Mouse (Mus musculus) splenic B cell, adult 2 months (primary cell): ENCODE data around the gene Ybx1.
"Not testable (repeated sequence)": the region's sequence is repeated elsewhere in the genome, so short reads cannot be mapped to it uniquely, and the experiment has no call there.

ENCODE experiments used
- DNase-seq: peaks from one replicate; pipeline ENCODE4 v3.0.0-alpha.2; 2011; ENCODE audit warnings: low read depth, low spot score
- H3K27me3 ChIP-seq: 2 replicates; pipeline ENCODE4 v1.6.1; 2012; ENCODE audit warnings: mild to moderate bottlenecking, low read length, moderate library complexity, mixed read lengths; ENCODE audit not compliant: control insufficient read depth, poor library complexity, insufficient read depth, severe bottlenecking
- H3K36me3 ChIP-seq: 2 replicates; pipeline ENCODE4 v1.6.1; 2012; ENCODE audit warnings: mild to moderate bottlenecking, low read length, moderate library complexity, mixed read lengths; ENCODE audit not compliant: control insufficient read depth, poor library complexity, insufficient read depth, severe bottlenecking

Gene Ybx1

DNA sequence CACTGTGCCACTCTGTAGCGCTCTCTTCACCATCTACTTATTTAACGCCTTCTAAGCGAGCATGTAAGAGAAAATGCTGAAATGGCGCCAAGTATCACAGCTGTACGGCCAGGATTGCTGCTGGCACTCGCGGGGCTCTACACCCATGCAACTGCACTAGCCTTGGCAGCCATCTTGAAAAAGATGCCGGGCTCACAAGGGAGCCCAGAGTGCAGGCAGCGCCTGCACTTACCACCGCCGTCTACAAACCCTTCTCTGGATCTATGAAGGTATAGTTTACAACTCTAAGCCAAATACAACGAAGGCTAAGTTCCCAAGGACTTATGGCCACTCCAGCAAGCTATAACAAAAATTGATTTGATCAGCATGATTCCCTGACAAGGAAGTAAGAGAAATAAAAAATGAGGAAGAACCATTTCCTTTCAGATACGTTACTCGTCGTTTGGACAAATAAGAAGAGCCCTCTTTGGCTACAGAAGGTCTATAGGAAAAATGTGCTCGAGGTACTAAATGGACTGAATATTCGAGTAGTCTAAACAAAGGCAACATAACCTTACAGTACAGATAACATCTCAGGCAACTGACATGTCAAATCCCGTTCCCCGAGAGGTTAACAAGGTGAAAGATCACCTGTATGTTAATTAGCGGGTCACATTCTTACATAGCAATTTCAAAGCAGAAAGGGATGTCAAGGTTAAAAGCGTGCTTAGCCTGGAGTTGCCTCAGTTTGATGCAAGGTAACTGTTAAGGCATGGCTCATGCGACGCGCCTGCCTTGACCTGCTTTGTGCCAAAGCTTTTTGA, 1.4 kb downstream of the Ybx1 start:
- no peaks in the 10 kb centered on the region for H3K36me3 ChIP-seq
- no peaks in the 10 kb centered on the region for H3K27me3 ChIP-seq
- peak; percentile 51 for DNase-seq

DNA sequence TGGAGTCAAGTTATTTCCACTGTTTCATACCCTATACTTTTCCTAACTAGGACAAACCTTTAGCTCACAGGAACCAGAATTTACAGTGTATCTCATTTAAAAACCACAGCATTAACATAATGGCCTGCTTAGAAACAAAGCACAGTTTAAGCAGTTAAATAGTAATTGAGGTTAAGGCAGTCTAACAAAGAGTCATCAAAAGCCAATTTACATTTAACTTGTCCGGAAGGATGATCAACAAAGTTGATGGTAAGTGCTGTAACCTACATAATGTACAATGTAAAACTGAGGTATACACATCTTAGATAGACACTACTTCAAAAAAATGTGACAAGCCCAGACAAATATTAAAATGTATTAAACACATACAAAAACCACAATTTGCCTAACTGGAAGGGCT, 2.5 kb downstream of the Ybx1 start:
- no peak for DNase-seq
- Histone ChIP-seq H3K36me3 (peaks cover 2% of the 10 kb centered on the region; the same call in 1 of the 2 replicates), H3K27me3 (no peaks in the 10 kb centered on the region)

DNA sequence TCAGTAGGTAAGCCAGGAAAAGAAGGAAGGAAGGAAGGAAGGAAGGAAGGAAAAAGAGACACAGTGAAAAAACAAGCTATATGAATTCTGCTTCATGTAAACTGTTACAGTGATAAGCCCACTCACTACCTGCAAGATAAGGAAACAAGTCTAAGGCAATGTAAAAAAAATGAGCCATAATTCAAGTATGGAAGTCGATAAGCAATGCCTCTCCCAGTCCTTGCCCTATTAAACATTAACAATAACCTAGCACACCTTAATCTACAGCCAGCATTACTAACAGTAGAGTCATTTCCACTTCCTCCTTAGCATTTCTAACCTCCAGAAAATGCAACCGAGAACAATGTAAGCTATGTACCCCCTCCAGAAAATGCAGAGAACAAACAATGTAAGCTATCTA, 9.1 kb downstream of the Ybx1 start:
- no peak for DNase-seq
- no peaks in the 10 kb centered on the region for H3K27me3 ChIP-seq
- peaks cover 14% of the 10 kb centered on the region for H3K36me3 ChIP-seq

DNA sequence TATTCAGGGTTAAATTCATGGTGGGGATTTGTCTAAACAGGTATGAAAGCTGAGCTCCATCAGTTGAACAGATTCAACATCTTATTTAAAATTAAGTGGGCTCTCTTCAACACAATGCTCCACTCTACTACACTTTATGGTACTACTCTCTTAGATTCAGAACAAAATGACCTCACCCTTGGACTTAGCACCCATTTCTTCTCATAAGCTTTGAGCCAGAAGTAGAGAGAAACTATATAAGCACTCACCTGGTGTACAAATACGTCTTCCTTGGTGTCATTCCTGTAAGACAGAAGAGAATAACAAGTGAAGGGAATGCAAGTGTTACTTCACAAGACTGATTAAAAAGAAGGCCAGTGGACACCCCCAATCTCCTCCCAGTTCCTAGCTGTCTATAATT, 9.5 kb downstream of the Ybx1 start:
- H3K36me3 ChIP-seq, result peaks cover 14% of the 10 kb centered on the region
- DNase-seq, result no peak
- no peaks in the 10 kb centered on the region for H3K27me3 ChIP-seq

DNA sequence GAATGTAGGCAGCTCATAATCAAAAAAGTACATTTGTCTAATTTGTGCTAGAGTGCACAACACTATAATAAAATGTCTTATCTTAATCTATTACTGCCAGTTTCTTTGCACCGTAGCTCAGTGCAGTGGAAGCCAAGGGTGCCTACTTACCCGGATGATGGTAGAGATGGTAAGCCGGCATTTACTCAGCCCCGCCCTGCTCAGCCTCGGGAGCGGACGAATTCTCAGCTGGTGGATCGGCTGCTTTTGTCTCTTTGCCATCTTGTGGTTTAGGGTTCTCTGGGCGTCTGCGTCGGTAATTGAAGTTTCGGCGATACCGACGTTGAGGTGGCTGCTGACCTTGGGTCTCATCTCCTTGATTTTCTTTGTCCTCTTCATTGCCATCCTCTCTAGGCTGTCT, 15.6 kb downstream of the Ybx1 start:
- not testable (repeated sequence) for DNase-seq, H3K27me3 ChIP-seq
- peaks cover 33% of the 10 kb centered on the region for H3K36me3 ChIP-seq

DNA sequence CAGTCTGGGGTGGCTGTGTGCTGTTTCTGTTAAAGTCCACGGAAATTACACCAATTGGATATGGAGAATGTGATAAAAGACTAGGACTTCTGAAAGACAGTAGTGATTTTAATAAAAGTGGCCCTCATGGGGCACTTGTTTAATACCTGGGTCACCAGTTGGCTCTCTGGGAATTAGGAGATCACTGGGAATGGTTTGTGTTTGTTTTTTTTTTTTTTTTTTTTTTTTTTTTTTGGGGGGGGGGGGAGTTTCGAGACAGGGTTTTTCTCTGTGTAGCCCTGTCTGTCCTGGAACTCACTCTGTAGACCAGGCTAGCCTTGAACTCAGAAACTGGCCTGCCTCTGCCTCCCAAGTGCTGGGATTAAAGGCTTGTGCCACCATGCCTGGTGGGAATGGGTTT, 18.7 kb downstream of the Ybx1 start:
- H3K36me3 ChIP-seq, result peaks cover 26% of the 10 kb centered on the region
- DNase-seq, result no peak
- H3K27me3 ChIP-seq, result no peaks in the 10 kb centered on the region

DNA sequence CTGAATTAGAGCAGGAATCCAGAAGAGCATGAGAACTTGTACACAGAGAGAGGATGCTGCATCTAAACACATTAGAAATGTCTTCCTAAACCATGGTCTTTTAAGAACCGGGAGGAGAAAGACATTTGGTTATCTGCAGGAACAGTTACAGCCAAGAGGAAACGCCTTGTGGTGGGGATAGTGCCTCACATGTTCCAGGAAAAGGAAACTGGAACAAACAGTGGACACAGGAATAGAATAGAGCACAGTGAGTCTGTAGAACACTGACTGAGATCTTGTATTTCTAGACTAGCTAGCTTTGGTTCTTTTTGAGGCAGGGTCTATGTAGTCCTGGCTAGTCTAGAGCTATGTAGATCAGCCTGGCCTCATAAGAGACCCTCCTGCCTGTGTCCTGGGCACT, 19.2 kb downstream of the Ybx1 start:
- H3K27me3 ChIP-seq, result no peaks in the 10 kb centered on the region
- DNase-seq, result no peak
- H3K36me3 ChIP-seq, result peaks cover 25% of the 10 kb centered on the region

DNA sequence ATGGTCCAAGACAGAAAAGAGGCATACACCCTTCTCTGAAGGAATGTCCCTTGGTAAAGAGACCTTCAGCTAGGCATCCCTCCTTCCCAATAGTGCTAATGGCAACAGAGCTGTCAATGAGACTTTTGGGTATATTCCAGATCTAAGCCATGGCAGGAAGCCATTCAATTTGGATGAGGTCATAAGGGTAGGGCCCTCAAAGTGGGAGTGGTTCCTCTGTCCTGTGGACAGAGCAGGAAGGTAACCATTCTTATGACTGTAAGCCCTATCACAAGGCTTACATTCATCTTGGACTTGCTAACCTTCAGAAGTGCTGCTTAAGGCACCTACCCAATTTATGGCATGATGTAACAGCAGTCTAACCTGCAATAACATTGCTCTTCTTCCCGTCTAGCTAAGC, 19.8 kb downstream of the Ybx1 start:
- Histone ChIP-seq H3K27me3 (no peaks in the 10 kb centered on the region), H3K36me3 (peaks cover 25% of the 10 kb centered on the region)
- no peak for DNase-seq

DNA sequence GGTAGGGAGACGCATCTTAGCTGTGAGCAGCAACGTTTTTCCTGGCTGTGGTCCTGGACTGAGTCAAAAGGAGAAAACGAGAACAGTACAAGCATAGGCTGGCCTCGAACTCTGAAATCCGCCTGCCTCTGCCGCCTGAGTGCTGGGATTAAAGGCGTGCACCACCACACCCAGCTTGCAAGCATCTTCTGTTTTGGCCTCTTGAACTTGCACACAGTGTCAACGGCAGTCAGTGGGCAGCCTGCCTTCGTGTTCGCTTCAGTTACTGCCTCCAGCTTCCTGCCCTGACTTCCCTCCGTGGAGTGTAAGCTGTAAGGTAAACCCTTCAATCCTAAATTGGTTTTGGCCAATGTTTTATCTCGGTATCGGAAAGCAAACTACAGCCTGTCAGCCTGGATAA, 27.8 kb downstream of the Ybx1 start:
- H3K27me3 ChIP-seq, result no peaks in the 10 kb centered on the region
- H3K36me3 ChIP-seq, result peaks cover 2% of the 10 kb centered on the region; the same call in 1 of the 2 replicates
- DNase-seq, result no peak

DNA sequence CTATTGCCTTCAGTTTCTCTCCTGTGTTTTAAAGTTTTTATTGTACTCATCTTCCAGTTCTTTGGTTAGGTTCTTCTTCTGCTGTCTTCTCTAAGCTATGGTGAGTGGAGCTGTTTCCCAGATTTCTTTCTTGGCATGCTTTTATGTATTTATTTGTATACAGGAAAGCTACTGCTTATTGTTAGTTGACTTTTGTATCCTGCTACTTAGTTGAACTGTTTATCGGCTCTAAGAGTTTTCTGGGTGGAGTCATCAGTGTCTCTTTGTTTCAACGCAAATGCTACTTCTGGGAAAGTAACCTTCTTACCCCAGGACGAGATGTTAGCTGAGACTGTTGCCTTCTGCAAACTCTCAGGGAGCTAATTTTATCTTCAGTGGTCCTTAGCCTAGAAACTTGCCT, 30.9 kb downstream of the Ybx1 start:
- Histone ChIP-seq H3K36me3 (no peaks in the 10 kb centered on the region), H3K27me3 (no peaks in the 10 kb centered on the region)
- no peak for DNase-seq

DNA sequence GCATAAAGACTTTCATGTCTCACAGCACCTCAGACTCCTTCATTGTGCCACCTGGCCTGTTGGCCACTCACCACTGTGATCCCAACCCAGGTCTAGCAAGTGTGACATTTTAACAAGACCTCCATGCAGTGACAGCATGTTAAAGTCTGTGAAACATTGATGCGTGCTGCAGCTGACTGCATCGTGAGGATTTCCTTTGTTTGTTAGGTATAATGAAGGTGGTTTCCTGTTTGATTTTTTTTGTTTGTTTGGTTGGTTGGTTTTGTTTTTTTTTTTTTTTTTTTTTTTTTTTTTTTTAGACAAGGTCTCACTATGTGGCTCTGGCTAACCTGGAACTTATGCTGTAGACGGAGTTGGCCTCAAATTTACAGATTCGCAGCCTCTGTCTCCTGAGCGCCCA, 31.9 kb downstream of the Ybx1 start:
- Histone ChIP-seq H3K36me3 (no peaks in the 10 kb centered on the region), H3K27me3 (no peaks in the 10 kb centered on the region)
- DNase-seq, result no peak

DNA sequence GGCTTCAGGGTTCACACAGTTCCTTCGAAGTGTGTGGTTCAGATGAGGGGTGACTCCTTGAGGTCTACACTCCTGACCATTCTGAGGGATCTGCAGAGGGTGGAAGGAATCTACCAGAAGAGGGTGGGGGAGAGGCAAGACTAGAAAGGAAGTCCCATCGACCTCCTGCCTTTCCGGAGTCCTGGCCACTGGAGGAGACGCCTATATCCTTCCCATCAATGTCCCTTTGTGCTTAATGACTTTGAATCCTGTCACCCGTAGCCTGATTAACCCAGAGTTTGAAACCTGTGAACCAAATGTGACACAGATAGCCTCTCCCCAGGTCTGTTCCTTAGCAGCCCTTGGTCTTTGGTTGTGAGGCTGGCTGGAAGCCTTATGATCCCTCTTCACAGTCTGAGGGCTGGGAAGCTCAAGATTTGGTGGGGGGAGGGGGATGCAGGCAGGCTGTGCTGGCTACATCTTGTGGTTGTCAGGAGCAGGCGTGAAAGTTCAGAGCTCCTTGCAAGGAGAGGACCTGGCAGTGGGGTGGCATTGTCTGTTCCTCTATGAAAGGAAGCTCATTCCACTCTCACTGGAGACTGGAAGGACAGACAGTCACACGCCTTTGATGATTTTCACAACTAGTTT, 33.2 kb downstream of the Ybx1 start:
- Histone ChIP-seq H3K36me3 (no peaks in the 10 kb centered on the region), H3K27me3 (no peaks in the 10 kb centered on the region)
- no peak for DNase-seq

DNA sequence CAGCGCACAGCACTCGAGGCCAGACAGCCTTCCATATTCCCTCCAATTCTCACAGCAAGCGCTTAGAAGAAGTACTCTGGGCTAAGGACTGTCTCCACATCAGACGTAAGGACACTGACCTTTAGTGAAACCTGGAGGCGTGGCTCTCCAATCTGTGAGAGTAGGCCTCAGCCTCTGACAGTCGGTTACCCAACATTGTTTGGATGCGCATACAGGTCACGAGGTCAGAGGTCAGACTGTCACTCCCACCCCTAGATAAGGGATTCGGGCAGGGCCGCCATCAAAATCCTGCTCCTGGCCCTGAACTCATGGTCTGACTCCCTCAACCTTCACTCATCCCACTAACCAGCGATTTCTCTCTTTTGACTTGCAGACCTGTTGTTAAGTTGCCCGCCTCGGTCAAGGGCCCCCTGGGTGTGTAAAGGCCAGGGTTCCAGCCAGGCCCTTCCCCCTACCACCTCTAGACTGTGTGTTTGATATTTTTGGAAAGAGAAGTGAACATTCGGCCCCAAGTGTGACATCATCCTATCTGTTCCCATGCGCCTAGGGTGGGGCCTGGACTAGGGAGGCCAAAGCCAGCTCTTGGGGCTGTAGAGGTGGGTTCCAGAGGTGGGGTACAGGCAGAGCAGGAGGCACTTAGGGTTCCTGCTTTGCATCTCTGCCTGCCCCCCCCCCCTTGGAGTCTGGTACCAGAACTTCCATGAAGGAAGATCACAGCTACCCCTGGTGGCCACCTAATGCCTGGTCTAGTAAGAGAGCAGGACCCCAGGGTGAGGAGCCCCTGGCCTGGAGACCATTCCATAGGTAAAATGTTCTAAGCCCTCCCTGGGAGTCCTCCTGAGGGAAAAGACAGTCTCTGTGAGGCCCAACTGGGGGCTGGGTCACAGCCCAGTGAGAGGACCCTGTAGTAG, 34.8 kb downstream of the Ybx1 start:
- Histone ChIP-seq H3K36me3 (no peaks in the 10 kb centered on the region), H3K27me3 (no peaks in the 10 kb centered on the region)
- no peak for DNase-seq

DNA sequence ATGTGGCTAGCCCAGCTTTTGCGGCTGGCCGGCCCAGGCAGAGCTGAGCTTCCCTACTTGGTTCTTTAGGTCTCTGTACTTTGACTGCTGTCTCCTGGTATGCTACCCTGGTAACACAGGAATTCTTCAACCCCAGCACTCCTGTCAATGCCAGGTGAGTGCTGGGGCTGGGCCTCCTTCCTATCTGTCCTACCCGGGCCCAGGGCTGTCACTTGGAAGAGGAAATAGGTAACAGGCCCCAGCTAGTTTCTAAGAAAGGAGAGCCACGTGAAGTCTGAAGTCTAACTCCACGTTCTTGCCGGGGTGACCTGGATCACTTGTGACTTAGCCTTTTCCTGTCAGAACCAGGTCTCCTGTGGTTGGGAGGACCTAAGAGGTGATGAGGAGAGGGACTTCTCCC, 37.3 kb downstream of the Ybx1 start:
- no peaks in the 10 kb centered on the region for H3K36me3 ChIP-seq
- DNase-seq, result no peak
- no peaks in the 10 kb centered on the region; the same call in 1 of the 2 replicates for H3K27me3 ChIP-seq

DNA sequence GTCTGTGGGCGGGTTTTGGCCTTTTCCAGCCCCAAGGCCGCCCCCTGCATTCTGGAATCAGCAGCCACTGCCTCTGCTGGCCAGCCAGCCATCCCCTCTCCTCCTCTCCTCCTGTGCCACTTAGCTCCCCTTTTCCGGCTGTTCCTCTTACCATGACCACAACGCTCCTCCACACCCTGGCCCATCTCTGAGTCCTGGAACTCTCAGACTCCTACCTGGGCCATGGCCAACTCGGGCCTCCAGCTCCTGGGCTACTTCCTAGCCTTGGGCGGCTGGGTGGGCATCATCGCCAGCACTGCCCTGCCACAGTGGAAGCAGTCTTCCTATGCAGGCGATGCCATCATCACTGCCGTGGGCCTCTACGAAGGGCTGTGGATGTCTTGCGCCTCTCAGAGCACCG, 39.1 kb downstream of the Ybx1 start, which contains the start of gene Cldn19:
Gene Cldn19 (plus strand): TSS at position 64 of the 400 bp plus-strand sequence.
- no peak for DNase-seq

More for the DNA sequence above, 39.1 kb downstream of the Ybx1 start, which contains the start of gene Cldn19:
- no peaks in the 10 kb centered on the region for H3K36me3 ChIP-seq
- no peaks in the 10 kb centered on the region; the same call in 1 of the 2 replicates for H3K27me3 ChIP-seq
